Mouse (Mus musculus) myocyte (in vitro differentiated cells): ENCODE data around the gene Ccdc30.

Experiments used
- CEBPB ChIP-seq: IDR thresholded peaks from 2 replicates; pipeline ENCODE4 v1.6.1; 2011; ENCODE audit warnings: mild to moderate bottlenecking, moderate library complexity; ENCODE audit not compliant: poor library complexity, insufficient read depth, severe bottlenecking
- E2F4 ChIP-seq: IDR thresholded peaks from one replicate; pipeline ENCODE4 v1.6.1; 2011; ENCODE audit warnings: mild to moderate bottlenecking, control low read depth, moderate library complexity; ENCODE audit not compliant: insufficient read depth
- MAX ChIP-seq: IDR thresholded peaks from one replicate; pipeline ENCODE4 v1.6.1; 2011; ENCODE audit warnings: low read depth, mild to moderate bottlenecking, control low read depth
- MYOD1 ChIP-seq, 3 experiments: IDR thresholded peaks; one replicate each; pipeline ENCODE4 v1.6.1; 2011; ENCODE audit warnings: control low read depth in 2 of 3, low read depth in 2 of 3, mild to moderate bottlenecking in 2 of 3, moderate library complexity in 1 of 3; ENCODE audit not compliant: insufficient read length in 2 of 3, control insufficient read depth in 1 of 3
- MYOG ChIP-seq, 3 experiments: IDR thresholded peaks; one replicate each; pipeline ENCODE4 v1.6.1; 2011; ENCODE audit warnings: control low read depth in 2 of 3, low read depth in 2 of 3, mild to moderate bottlenecking in 2 of 3; ENCODE audit not compliant: insufficient read length in 2 of 3, control insufficient read depth in 1 of 3, insufficient read depth in 1 of 3
- POLR2A ChIP-seq: IDR thresholded peaks from one replicate; pipeline ENCODE4 v1.6.1; 2011; ENCODE audit warnings: low read depth, mild to moderate bottlenecking, control low read depth, moderate library complexity; ENCODE audit not compliant: insufficient read length
- POLR2AphosphoS2 ChIP-seq: IDR thresholded peaks from one replicate; pipeline ENCODE4 v1.6.1; 2011; ENCODE audit warnings: low read depth, control low read depth; ENCODE audit not compliant: insufficient read length
- TCF12 ChIP-seq: IDR thresholded peaks from one replicate; pipeline ENCODE4 v1.6.1; 2011; ENCODE audit warnings: mild to moderate bottlenecking, control low read depth; ENCODE audit not compliant: poor library complexity, insufficient read depth, severe bottlenecking
- TCF3 ChIP-seq: IDR thresholded peaks from one replicate; pipeline ENCODE4 v1.6.1; 2011; ENCODE audit warnings: low read depth, control low read depth; ENCODE audit not compliant: insufficient read length

GRCm38 (mm10) chr4:119398751-119399150 lies 16.6 kb downstream of the Ccdc30 start:
- TF ChIP-seq POLR2A = no peak
- no peak for TF ChIP-seq CEBPB
- TF ChIP-seq E2F4 = no peak
- no peak for TF ChIP-seq MAX
- no peak for TF ChIP-seq TCF12
- no peak for TF ChIP-seq MYOD1 (IDR thresholded peaks at IDR 0.05; ENCODE audit: control insufficient read depth in 1 of 3, insufficient read length in 2 of 3, low read depth in 2 of 3)
- TF ChIP-seq TCF3 = no peak
- TF ChIP-seq MYOG (IDR thresholded peaks at IDR 0.05; ENCODE audit: control insufficient read depth in 1 of 3, insufficient read depth in 1 of 3, insufficient read length in 2 of 3, low read depth in 2 of 3) = no peak
- no peak for TF ChIP-seq POLR2AphosphoS2
